Mouse (Mus musculus) NIH3T3 (cell line): ENCODE measurements at regions not wholly inside any gene's neighbourhood (a gene's known extent, or its start where the extent isn't known, plus 50 kb on each side); places are given as distances from the start of the nearest gene placed in this dataset.

Experiments
- DNase-seq: peaks from one replicate; pipeline ENCODE4 v3.0.0-alpha.2; 2012; ENCODE audit warnings: low read depth

- no peak for DNase-seq
These were observed 478.8 kb downstream of the Slitrk6 start for GRCm38 (mm10) chr14:110276192-110276591.

- DNase-seq = no peak
These were observed 483.7 kb downstream of the Slitrk6 start for GRCm38 (mm10) chr14:110271270-110271669.

- peak; percentile 1 for DNase-seq
These were observed 510.5 kb downstream of the Slitrk6 start for GRCm38 (mm10) chr14:110244466-110244865.

GRCm38 (mm10) chr14:110243549-110243948, 511.4 kb downstream of the Slitrk6 start:
- no peak for DNase-seq

GRCm38 (mm10) chr14:110238800-110239199, 516.1 kb downstream of the Slitrk6 start:
- DNase-seq = no peak

GRCm38 (mm10) chr14:110224678-110225446, 530.1 kb downstream of the Slitrk6 start:
- no peak for DNase-seq

- DNase-seq = no peak
These were observed 563.9 kb downstream of the Slitrk6 start for GRCm38 (mm10) chr14:110190987-110191607.

GRCm38 (mm10) chr14:110190471-110190870, 564.5 kb downstream of the Slitrk6 start:
- no peak for DNase-seq

GRCm38 (mm10) chr14:110179166-110179565, 575.8 kb downstream of the Slitrk6 start:
- DNase-seq = no peak

GRCm38 (mm10) chr14:110171162-110172117, 583.5 kb downstream of the Slitrk6 start:
- DNase-seq = no peak

GRCm38 (mm10) chr14:110168632-110169031, 586.3 kb downstream of the Slitrk6 start:
- no peak for DNase-seq

- no peak for DNase-seq
These were observed 626.7 kb downstream of the Slitrk6 start for GRCm38 (mm10) chr14:110128265-110128664.

GRCm38 (mm10) chr14:110125936-110126710, 628.8 kb downstream of the Slitrk6 start:
- no peak for DNase-seq

- DNase-seq = no peak
These were observed 632.2 kb downstream of the Slitrk6 start for GRCm38 (mm10) chr14:110122710-110123109.

GRCm38 (mm10) chr14:110115578-110115977, 639.4 kb downstream of the Slitrk6 start:
- no peak for DNase-seq

- DNase-seq = no peak
These were observed 654.1 kb downstream of the Slitrk6 start for GRCm38 (mm10) chr14:110100852-110101251.

GRCm38 (mm10) chr14:110078351-110078750, 676.6 kb downstream of the Slitrk6 start:
- DNase-seq = no peak

GRCm38 (mm10) chr14:110047748-110048147, 707.2 kb downstream of the Slitrk6 start:
- DNase-seq = no peak

- no peak for DNase-seq
These were observed 711.7 kb downstream of the Slitrk6 start for GRCm38 (mm10) chr14:110043211-110043610.

- no peak for DNase-seq
These were observed 733.1 kb downstream of the Slitrk6 start for GRCm38 (mm10) chr14:110021812-110022211.

- no peak for DNase-seq
These were observed 739.8 kb downstream of the Slitrk6 start for GRCm38 (mm10) chr14:110015126-110015525.

GRCm38 (mm10) chr14:110013229-110013628, 741.7 kb downstream of the Slitrk6 start:
- DNase-seq = no peak
